Mouse (Mus musculus) ES-E14 (cell line): ENCODE measurements around the gene Zfp652.

Experiments used
- CHD2 ChIP-seq: IDR thresholded peaks from 2 replicates; pipeline ENCODE4 v1.6.1; 2014; ENCODE audit warnings: mild to moderate bottlenecking, low read depth, low read length, inconsistent platforms
- ZC3H11A ChIP-seq: IDR thresholded peaks from 2 replicates; pipeline ENCODE4 v1.6.1; 2012; ENCODE audit warnings: low read depth, mild to moderate bottlenecking, inconsistent platforms, low read length, borderline replicate concordance

- TF ChIP-seq ZC3H11A (no peak), CHD2 (no peak)
Observed at GRCm38 (mm10) chr11:95792950-95793509, 80.6 kb downstream of the Zfp652 start.
